Mouse (Mus musculus): ENCODE data around the gene Vmn1r81.

DNA sequence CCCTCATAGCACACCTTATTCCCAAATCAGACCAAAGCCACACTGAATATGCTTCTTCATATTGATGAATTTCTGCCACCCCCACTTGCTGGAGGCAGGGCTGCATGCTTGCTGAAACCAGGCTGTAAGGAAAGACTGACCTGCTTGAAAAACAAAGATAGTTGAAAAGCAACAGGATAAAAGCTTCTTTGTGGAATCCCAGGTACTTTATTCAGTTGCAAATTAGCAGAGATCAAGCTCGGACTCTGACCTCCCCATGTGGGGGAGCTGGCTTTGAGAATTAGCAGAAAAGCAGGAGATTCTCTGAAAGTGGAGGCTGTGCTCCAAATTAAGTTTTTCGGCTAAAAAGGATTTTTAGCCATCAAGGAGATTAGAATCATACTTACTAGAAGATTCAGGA lies 63.9 kb downstream of the Vmn1r81 start:
- no peak for TF ChIP-seq ZMIZ1 (IDR thresholded peaks at IDR 0.05; ENCODE audit: low read depth, low read length)
- no peak for TF ChIP-seq USF1 (IDR thresholded peaks at IDR 0.05; ENCODE audit: low read depth, low read length)

All from MEL (cell line).